Mouse (Mus musculus) liver, embryonic 13.5 days (tissue): Measurements from ENCODE around the gene Pxk. TPM values are rescaled to one million over a fixed set of nuclear protein-coding genes. Genes with fewer than 3 reads are reported as not detected.

ENCODE experiments used
- ATAC-seq: fragments of 200-750 bp; cut with Nextera tagmentation; 2 replicates; pipeline ENCODE4 v1.8.0; 2017; ENCODE audit warnings: low read depth, mild to moderate bottlenecking, moderate number of reproducible peaks, moderate library complexity
- DNase-seq: peaks from one replicate; pipeline ENCODE4 v3.0.0; 2022
- H3K27ac ChIP-seq: fragments of 300-500 bp; sonication (generic); 2 replicates; pipeline ENCODE4 v1.5.1; 2015; ENCODE audit warnings: moderate library complexity, mild to moderate bottlenecking, inconsistent platforms
- H3K27me3 ChIP-seq: fragments of 300-500 bp; sonication (generic); 2 replicates; pipeline ENCODE4 v1.6.1; 2015; ENCODE audit warnings: mild to moderate bottlenecking, inconsistent platforms
- H3K36me3 ChIP-seq: fragments of 300-500 bp; sonication (generic); 2 replicates; pipeline ENCODE4 v1.6.1; 2015; ENCODE audit warnings: mild to moderate bottlenecking, inconsistent platforms
- H3K4me1 ChIP-seq: fragments of 300-500 bp; sonication (generic); replicated peaks from 2 replicates; pipeline ENCODE4 v1.6.1; 2015; ENCODE audit warnings: inconsistent platforms
- H3K4me2 ChIP-seq: fragments of 300-500 bp; sonication (generic); 2 replicates; pipeline ENCODE4 v1.6.1; 2015; ENCODE audit warnings: inconsistent platforms, mild to moderate bottlenecking, moderate library complexity
- H3K4me3 ChIP-seq: fragments of 300-500 bp; sonication (generic); replicated peaks from 2 replicates; pipeline ENCODE4 v1.5.1; 2015; ENCODE audit warnings: mild to moderate bottlenecking, inconsistent platforms
- H3K9ac ChIP-seq: fragments of 300-500 bp; sonication (generic); 2 replicates; pipeline ENCODE4 v1.6.1; 2015; ENCODE audit warnings: mild to moderate bottlenecking, inconsistent platforms
- H3K9me3 ChIP-seq: fragments of 300-500 bp; sonication (generic); replicated peaks from 2 replicates; pipeline ENCODE4 v1.6.1; 2016; ENCODE audit warnings: inconsistent platforms
- WGBS: fragments of 180-500 bp; shearing (Covaris S2); methylation state at CpG from one replicate; pipeline ENCODE4 v1.1.7; 2015; ENCODE audit not compliant: insufficient replicate concordance; 5-methylcytosine and 5-hydroxymethylcytosine counted together
- polyA plus RNA-seq: library from polyadenylated mRNA; unstranded; fragments of >200 nt; fragmentation: Nextera tagmentation; extraction: Ambion mirVana; gene quantifications from 2 replicates; pipeline ENCODE4 v1.2.1, GENCODE M21; 2015

Gene Pxk
- polyA plus RNA-seq, 1 experiment from 2014 or later = 9.7 TPM

GRCm38 (mm10) chr14:8207543-8207942, 109.5 kb downstream of the Pxk start:
- Histone ChIP-seq H3K4me1 (no peaks in the 10 kb centered on the region), H3K4me2 (no peak overlapping the region), H3K9me3 (no peaks in the 10 kb centered on the region), H3K36me3 (no peaks in the 10 kb centered on the region), H3K9ac (no peak overlapping the region), H3K27me3 (no peaks in the 10 kb centered on the region), H3K4me3 (no peak overlapping the region), H3K27ac (no peak overlapping the region)
- 73% methylated on average over 5 of the region's 5 CpGs for WGBS
- DNase-seq = no peak
- no peak for ATAC-seq

- Histone ChIP-seq H3K36me3 (no peaks in the 10 kb centered on the region), H3K4me3 (no peak overlapping the region), H3K9me3 (no peaks in the 10 kb centered on the region), H3K9ac (no peak overlapping the region), H3K4me1 (peaks cover 4% of the 10 kb centered on the region), H3K27me3 (no peaks in the 10 kb centered on the region), H3K27ac (no peak overlapping the region), H3K4me2 (no peak overlapping the region)
- DNase-seq (no peak), ATAC-seq (no peak)
- 65% methylated on average over 3 of the region's 3 CpGs for WGBS
Observed at GRCm38 (mm10) chr14:8208876-8209275, 110.9 kb downstream of the Pxk start.

- Histone ChIP-seq H3K4me1 (peaks cover 9% of the 10 kb centered on the region), H3K4me2 (no peak overlapping the region), H3K36me3 (no peaks in the 10 kb centered on the region), H3K27ac (no peak overlapping the region), H3K9me3 (no peaks in the 10 kb centered on the region), H3K4me3 (no peak overlapping the region), H3K9ac (no peak overlapping the region), H3K27me3 (no peaks in the 10 kb centered on the region)
- DNase-seq (no peak), ATAC-seq (no peak)
- 79% methylated on average over 2 of the region's 2 CpGs for WGBS
Observed at GRCm38 (mm10) chr14:8209896-8210295, 111.9 kb downstream of the Pxk start.

GRCm38 (mm10) chr14:8212996-8213395, 115.0 kb downstream of the Pxk start:
- ATAC-seq (no peak), DNase-seq (no peak)
- H3K27me3 ChIP-seq = no peaks in the 10 kb centered on the region
- H3K36me3 ChIP-seq = no peaks in the 10 kb centered on the region
- 67% methylated on average over 2 of the region's 2 CpGs for WGBS
- H3K4me2 ChIP-seq = no peak overlapping the region
- no peak overlapping the region for H3K27ac ChIP-seq
- H3K9ac ChIP-seq = no peak overlapping the region
- H3K4me3 ChIP-seq = no peak overlapping the region
- no peaks in the 10 kb centered on the region for H3K9me3 ChIP-seq
- H3K4me1 ChIP-seq = peaks cover 26% of the 10 kb centered on the region

GRCm38 (mm10) chr14:8213803-8214224, 115.8 kb downstream of the Pxk start, which contains the start of gene Kctd6:
Kctd6 (plus strand) TSS chr14:8214140.
- Histone ChIP-seq H3K27me3 (no peaks in the 10 kb centered on the region), H3K9me3 (no peaks in the 10 kb centered on the region), H3K9ac (peak within 1 kb of the TSS; percentile 91), H3K27ac (peak within 1 kb of the TSS; percentile 89), H3K4me3 (peak within 1 kb of the TSS; percentile 78), H3K36me3 (no peaks in the 10 kb centered on the region), H3K4me2 (peak within 1 kb of the TSS; percentile 95), H3K4me1 (peaks cover 29% of the 10 kb centered on the region)
- DNase-seq = peak; percentile 94
- under 1% methylated on average over 27 of the region's 49 CpGs for WGBS
- peak; percentile 94 for ATAC-seq

Other genes with a start within 250 kb of the Pxk start
- not detected in 2 replicates for gene Gm45521, start 140.9 kb upstream of the Pxk start, polyA plus RNA-seq
- gene Dnase1l3, start 103.6 kb upstream of the Pxk start, polyA plus RNA-seq = 1.3 and 1.8 TPM in 2 replicates
- gene Abhd6, start 95.3 kb upstream of the Pxk start, polyA plus RNA-seq = 9.3 and 9.9 TPM in 2 replicates
- 39.3 and 47.5 TPM in 2 replicates for gene Rpp14, start 17.8 kb upstream of the Pxk start, polyA plus RNA-seq
- gene Pdhb, start 74.8 kb downstream of the Pxk start, polyA plus RNA-seq = 130 and 144 TPM in 2 replicates
- gene Kctd6, start 115.9 kb downstream of the Pxk start, polyA plus RNA-seq = 3.8 and 4.9 TPM in 2 replicates
- 9.8 and 12.1 TPM in 2 replicates for gene Acox2, start 161.1 kb downstream of the Pxk start, polyA plus RNA-seq
- 0.08 TPM in 2 replicates for gene Fam107a, start 219.8 kb downstream of the Pxk start, polyA plus RNA-seq